Mouse (Mus musculus) kidney, adult 2 months (tissue): Measurements from ENCODE around the gene Ano2. TPM values are rescaled to one million over a fixed set of nuclear protein-coding genes. Genes with fewer than 3 reads are reported as not detected.

Experiments used
- DNase-seq: peaks from one replicate; pipeline ENCODE4 v3.0.0; 2021
- H3K27ac ChIP-seq: fragments of 200-500 bp; 2 replicates; pipeline ENCODE4 v1.5.1; 2012; ENCODE audit warnings: low read depth, low read length, control low read depth, inconsistent platforms; ENCODE audit not compliant: insufficient read depth
- H3K27me3 ChIP-seq: fragments of 200-500 bp; replicated peaks from 2 replicates; pipeline ENCODE4 v1.6.1; 2012; ENCODE audit warnings: mild to moderate bottlenecking, moderate library complexity, low read length, inconsistent platforms; ENCODE audit not compliant: control insufficient read depth, insufficient read depth
- H3K36me3 ChIP-seq: fragments of 200-500 bp; 2 replicates; pipeline ENCODE4 v1.6.1; 2012; ENCODE audit warnings: mild to moderate bottlenecking, moderate library complexity, low read length, inconsistent platforms; ENCODE audit not compliant: control insufficient read depth, insufficient read depth
- H3K4me1 ChIP-seq: fragments of 200-500 bp; 2 replicates; pipeline ENCODE4 v1.6.1; 2011; ENCODE audit warnings: low read length; ENCODE audit not compliant: control insufficient read depth, insufficient read depth
- H3K4me3 ChIP-seq: fragments of 200-500 bp; 2 replicates; pipeline ENCODE4 v1.5.1; 2011; ENCODE audit warnings: mild to moderate bottlenecking, low read depth, low read length, control low read depth; ENCODE audit not compliant: insufficient read depth
- CTCF ChIP-seq: fragments of 200-500 bp; conservative IDR thresholded peaks from 2 replicates; pipeline ENCODE4 v1.5.1; 2011; ENCODE audit warnings: low read depth, mild to moderate bottlenecking, control low read depth, low read length, moderate library complexity, mixed read lengths; ENCODE audit not compliant: insufficient read depth, insufficient read length
- POLR2A ChIP-seq: fragments of 200-500 bp; IDR thresholded peaks from one replicate; pipeline ENCODE4 v1.6.1; 2011; ENCODE audit warnings: low read depth, low read length, control low read depth
- WGBS: fragments of 180-500 bp; shearing (Covaris S2); methylation state at CpG from one replicate; pipeline ENCODE4 v1.1.7; 2018; 5-methylcytosine and 5-hydroxymethylcytosine counted together
- polyA plus RNA-seq: library from polyadenylated mRNA; depleted of rRNA; stranded (reverse); fragments of >200 nt; gene quantifications from 2 replicates; pipeline ENCODE4 v1.2.3, GENCODE M21; 2012

Gene Ano2
- polyA plus RNA-seq, 1 experiment: 0.08 TPM

DNA sequence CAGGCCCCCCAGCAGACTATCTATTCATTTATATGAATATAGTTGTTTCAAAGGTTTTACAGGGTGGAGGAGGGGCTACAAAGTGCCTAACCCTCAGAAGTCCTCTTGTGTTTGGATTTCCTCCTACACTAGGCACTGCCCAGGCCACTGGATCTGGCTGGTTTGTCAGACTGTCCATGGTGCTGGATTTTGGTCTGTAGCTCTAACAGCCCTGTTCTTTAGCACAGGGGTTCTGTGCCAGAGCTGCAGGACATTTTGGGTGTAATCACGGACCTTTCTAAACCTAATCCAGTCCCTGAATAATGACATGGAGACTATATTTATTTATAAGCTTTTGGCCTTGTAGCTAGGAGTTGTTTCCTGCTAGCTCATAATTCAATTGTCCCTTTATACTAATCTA, 328.2 kb downstream of the Ano2 start:
- TF ChIP-seq POLR2A (no peak), CTCF (no peak)
- H3K27ac ChIP-seq: no peak overlapping the region
- 61% methylated on average over 1 of the region's 1 CpGs for WGBS
- no peaks in the 10 kb centered on the region for H3K27me3 ChIP-seq
- no peaks in the 10 kb centered on the region for H3K4me1 ChIP-seq
- H3K4me3 ChIP-seq: no peak overlapping the region
- DNase-seq: no peak
- H3K36me3 ChIP-seq: no peaks in the 10 kb centered on the region

DNA sequence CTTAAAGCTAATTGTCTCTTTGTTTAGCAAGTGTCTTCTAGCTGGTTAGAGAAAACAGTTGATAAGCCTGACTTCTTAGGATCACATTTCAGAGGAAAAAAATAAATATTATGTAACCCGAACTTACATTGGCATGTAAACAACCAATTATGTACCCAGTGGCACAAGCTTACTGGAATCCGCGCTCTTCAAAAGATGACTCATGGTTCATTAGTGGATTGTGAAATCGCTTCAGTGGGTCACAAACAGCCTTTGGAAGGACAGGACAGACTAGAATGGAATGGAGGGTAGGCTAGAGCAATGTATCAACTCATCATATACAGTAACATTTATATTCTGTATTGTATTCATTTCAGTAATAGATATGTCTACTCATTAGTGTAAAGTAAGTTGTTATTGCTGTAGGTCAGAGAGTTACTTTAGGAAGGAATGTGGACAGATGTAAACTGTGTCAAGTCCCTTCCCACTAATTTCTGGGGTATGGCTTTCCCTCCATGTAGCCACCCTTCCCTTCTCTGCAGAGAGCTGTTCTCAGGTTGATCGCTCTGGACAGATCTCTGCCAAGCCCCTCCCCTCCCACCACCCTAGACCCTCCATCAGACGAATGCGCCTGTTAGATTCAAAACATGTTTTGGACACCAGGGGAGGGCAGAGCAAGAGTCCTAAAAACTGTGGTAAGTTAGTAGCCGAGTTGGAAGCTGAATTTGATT, 343.6 kb downstream of the Ano2 start:
- TF ChIP-seq POLR2A (no peak), CTCF (no peak)
- H3K4me1 ChIP-seq: no peaks in the 10 kb centered on the region
- no peak for DNase-seq
- WGBS: 56% methylated on average over 8 of the region's 8 CpGs
- no peaks in the 10 kb centered on the region for H3K27me3 ChIP-seq
- H3K4me3 ChIP-seq: no peak overlapping the region
- H3K27ac ChIP-seq: no peak overlapping the region
- H3K36me3 ChIP-seq: no peaks in the 10 kb centered on the region

GRCm38 (mm10) chr6:126034403-126034724, 344.1 kb downstream of the Ano2 start:
- Histone ChIP-seq H3K27me3 (no peaks in the 10 kb centered on the region), H3K4me3 (no peak overlapping the region), H3K4me1 (no peaks in the 10 kb centered on the region), H3K36me3 (no peaks in the 10 kb centered on the region), H3K27ac (no peak overlapping the region)
- DNase-seq: no peak
- 31% methylated on average over 2 of the region's 2 CpGs for WGBS
- TF ChIP-seq CTCF: no peak
- TF ChIP-seq POLR2A: no peak

GRCm38 (mm10) chr6:126034728-126035127, 344.5 kb downstream of the Ano2 start:
- 66% methylated on average over 7 of the region's 7 CpGs for WGBS
- Histone ChIP-seq H3K36me3 (no peaks in the 10 kb centered on the region), H3K27me3 (no peaks in the 10 kb centered on the region), H3K4me3 (no peak overlapping the region), H3K4me1 (no peaks in the 10 kb centered on the region), H3K27ac (no peak overlapping the region)
- no peak for TF ChIP-seq POLR2A
- no peak for TF ChIP-seq CTCF
- peak; percentile 14 for DNase-seq

GRCm38 (mm10) chr6:126035621-126036020, 345.4 kb downstream of the Ano2 start:
- WGBS: 72% methylated on average over 2 of the region's 2 CpGs

DNA sequence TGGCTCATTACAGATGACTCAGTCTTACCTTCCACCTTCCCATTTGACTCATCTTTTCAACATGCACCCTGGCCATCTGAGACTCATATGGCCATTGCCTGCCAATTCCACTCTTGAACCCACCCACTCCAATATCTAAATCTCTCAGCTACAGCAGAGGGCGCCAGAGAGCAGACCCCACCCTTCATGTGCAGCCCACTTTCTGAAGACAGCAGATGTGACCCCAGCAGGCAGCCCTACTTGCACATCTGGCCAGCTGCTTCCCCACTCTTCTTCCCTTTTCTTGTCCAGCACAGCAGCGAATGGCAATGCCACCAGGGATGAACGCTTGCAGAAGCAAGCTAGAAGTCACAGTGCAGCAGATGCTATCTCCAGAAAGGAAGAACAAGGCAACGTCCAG, 355.7 kb downstream of the Ano2 start:
- 40% methylated on average over 4 of the region's 4 CpGs for WGBS
- peak; percentile 4 for DNase-seq

More at GRCm38 (mm10) chr6:126035621-126036020, 345.4 kb downstream of the Ano2 start:
- no peak overlapping the region for H3K27ac ChIP-seq
- no peaks in the 10 kb centered on the region for H3K36me3 ChIP-seq
- DNase-seq: no peak
- no peaks in the 10 kb centered on the region for H3K27me3 ChIP-seq
- no peaks in the 10 kb centered on the region for H3K4me1 ChIP-seq
- TF ChIP-seq CTCF (no peak), POLR2A (no peak)
- H3K4me3 ChIP-seq: no peak overlapping the region

DNA sequence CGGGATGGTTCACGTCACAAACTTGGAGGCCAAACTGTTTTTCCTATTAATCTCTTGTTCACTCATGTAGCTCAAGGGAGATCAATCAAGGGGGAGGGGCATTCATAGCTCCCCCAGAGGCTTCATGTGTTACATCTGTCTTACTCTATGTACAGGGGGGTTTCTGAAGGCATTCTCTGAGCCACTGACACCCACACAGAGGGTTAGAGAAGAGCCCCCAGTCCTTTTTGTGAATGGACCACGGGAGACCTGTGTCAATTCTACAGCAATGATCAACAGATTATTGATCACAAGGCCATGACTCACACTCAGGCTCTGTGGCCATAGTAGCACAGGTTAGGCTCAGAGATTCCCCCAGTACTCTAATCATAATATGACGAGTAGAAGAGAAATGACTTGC, 358.0 kb downstream of the Ano2 start:
- no peaks in the 10 kb centered on the region for H3K27me3 ChIP-seq
- WGBS: 78% methylated on average over 4 of the region's 4 CpGs

More for the DNA sequence above, 355.7 kb downstream of the Ano2 start:
- Histone ChIP-seq H3K27me3 (no peaks in the 10 kb centered on the region), H3K4me1 (no peaks in the 10 kb centered on the region), H3K4me3 (no peak overlapping the region), H3K36me3 (no peaks in the 10 kb centered on the region), H3K27ac (no peak overlapping the region)
- TF ChIP-seq POLR2A (no peak), CTCF (peak; percentile 38; the same call in 1 of the 2 replicates)

More for the DNA sequence above, 358.0 kb downstream of the Ano2 start:
- Histone ChIP-seq H3K36me3 (no peaks in the 10 kb centered on the region), H3K4me1 (no peaks in the 10 kb centered on the region), H3K27ac (no peak overlapping the region), H3K4me3 (no peak overlapping the region)
- TF ChIP-seq POLR2A: no peak
- no peak for TF ChIP-seq CTCF
- no peak for DNase-seq
